Mouse (Mus musculus): ENCODE data around the gene Ugt2b1.

GRCm38 (mm10) chr5:86920661-86921233 is 5.6 kb downstream of the Ugt2b1 start:
- TF ChIP-seq CTCF (IDR thresholded peaks at IDR 0.05; ENCODE audit: borderline replicate concordance, insufficient read depth, low read length) (no peak), POLR2A (IDR thresholded peaks at IDR 0.05; ENCODE audit: low read depth, low read length) (no peak)
